Mouse (Mus musculus) hindbrain, embryonic 12.5 days (tissue): ENCODE data around the gene Pigv. TPM values are rescaled to one million over a fixed set of nuclear protein-coding genes. Genes with fewer than 3 reads are reported as not detected.
A peak's percentile ranks its signal among the peaks of the same experiment; 100 is the strongest.
"Not testable (repeated sequence)": the region's sequence is repeated elsewhere in the genome, so short reads cannot be mapped to it uniquely, and the experiment has no call there.

Experiments used
- ATAC-seq: fragments of 200-750 bp; cut with Nextera tagmentation; 2 replicates; pipeline ENCODE4 v1.8.0; 2017; ENCODE audit warnings: moderate TSS enrichment; ENCODE audit not compliant: low FRiP score
- H3K27ac ChIP-seq: fragments of 300-500 bp; sonication (generic); 2 replicates; pipeline ENCODE4 v1.5.1; 2016; ENCODE audit warnings: mild to moderate bottlenecking
- H3K27me3 ChIP-seq: fragments of 300-500 bp; sonication (generic); 2 replicates; pipeline ENCODE4 v1.6.1; 2016; ENCODE audit warnings: mild to moderate bottlenecking
- H3K36me3 ChIP-seq: fragments of 300-500 bp; sonication (generic); 2 replicates; pipeline ENCODE4 v1.6.1; 2016; ENCODE audit warnings: mild to moderate bottlenecking
- H3K4me1 ChIP-seq: fragments of 300-500 bp; sonication (generic); 2 replicates; pipeline ENCODE4 v1.6.1; 2016
- H3K4me2 ChIP-seq: fragments of 300-500 bp; sonication (generic); replicated peaks from 2 replicates; pipeline ENCODE4 v1.6.1; 2016; ENCODE audit warnings: mild to moderate bottlenecking
- H3K4me3 ChIP-seq: fragments of 300-500 bp; sonication (generic); 2 replicates; pipeline ENCODE4 v1.5.1; 2016; ENCODE audit warnings: mild to moderate bottlenecking
- H3K9ac ChIP-seq: fragments of 300-500 bp; sonication (generic); 2 replicates; pipeline ENCODE4 v1.6.1; 2016; ENCODE audit warnings: mild to moderate bottlenecking, moderate library complexity
- H3K9me3 ChIP-seq: fragments of 300-500 bp; sonication (generic); replicated peaks from 2 replicates; pipeline ENCODE4 v1.6.1; 2016; ENCODE audit warnings: mild to moderate bottlenecking
- WGBS: fragments of 180-500 bp; shearing (Covaris S2); methylation state at CpG from one replicate; pipeline ENCODE4 v1.1.7; 2016; 5-methylcytosine and 5-hydroxymethylcytosine counted together
- polyA plus RNA-seq: library from polyadenylated mRNA; unstranded; fragments of >200 nt; fragmentation: Nextera tagmentation; extraction: Ambion mirVana; gene quantifications from 2 replicates; pipeline ENCODE4 v1.2.1, GENCODE M21; 2016

Pigv gene
- polyA plus RNA-seq, 1 experiment from 2014 or later = 18.6 TPM

DNA sequence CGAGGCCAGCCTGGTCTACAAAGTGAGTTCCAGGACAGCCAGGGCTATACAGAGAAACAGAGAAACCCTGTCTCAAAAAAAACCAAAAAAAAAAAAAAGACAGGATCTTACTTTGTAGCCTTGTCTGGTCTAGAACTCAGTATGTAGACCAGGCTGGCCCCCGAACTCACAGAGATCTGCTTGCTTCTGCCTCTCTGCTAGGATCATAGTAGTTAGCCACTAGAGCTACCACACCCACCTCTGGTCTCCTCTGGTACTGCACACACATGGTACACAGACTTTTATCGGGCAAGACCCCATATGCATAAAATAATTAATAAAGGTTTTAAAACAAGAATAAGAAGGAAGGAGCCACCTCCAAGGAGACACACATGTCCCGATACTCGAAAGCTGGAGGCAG is 18.4 kb downstream of the Pigv start:
- H3K9me3 ChIP-seq, H3K36me3 ChIP-seq, H3K27ac ChIP-seq, H3K27me3 ChIP-seq, H3K4me3 ChIP-seq, H3K4me1 ChIP-seq, ATAC-seq, H3K9ac ChIP-seq, H3K4me2 ChIP-seq: not testable (repeated sequence)
- 98% methylated on average over 5 of the region's 5 CpGs for WGBS

DNA sequence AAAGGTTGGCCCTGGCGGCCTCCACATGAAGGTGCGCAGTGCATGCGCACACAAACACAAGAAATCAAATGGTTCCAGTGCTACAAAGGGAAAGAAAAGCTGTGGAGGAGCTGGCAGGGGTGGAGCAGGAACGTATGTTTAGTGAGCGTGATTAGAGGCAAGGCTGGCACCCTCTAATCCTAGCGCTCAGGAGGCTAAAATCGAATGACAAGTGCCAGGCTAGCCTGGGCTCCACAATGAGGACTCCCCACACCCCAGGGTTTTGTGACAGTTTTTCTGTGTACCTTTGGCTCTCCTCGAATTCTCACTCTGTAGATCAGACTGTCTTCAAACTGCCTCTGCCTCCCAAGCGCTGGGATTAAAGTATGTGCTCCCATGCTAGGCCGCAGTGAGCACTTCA is 19.7 kb downstream of the Pigv start:
- no peak overlapping the region for H3K9ac ChIP-seq
- H3K4me3 ChIP-seq = no peak overlapping the region
- WGBS = 80% methylated on average over 10 of the region's 10 CpGs
- no peak overlapping the region for H3K4me2 ChIP-seq
- H3K27ac ChIP-seq = no peak overlapping the region
- no peaks in the 10 kb centered on the region for H3K9me3 ChIP-seq
- H3K27me3 ChIP-seq = no peaks in the 10 kb centered on the region
- H3K36me3 ChIP-seq = no peaks in the 10 kb centered on the region
- no peaks in the 10 kb centered on the region for H3K4me1 ChIP-seq
- no peak for ATAC-seq

DNA sequence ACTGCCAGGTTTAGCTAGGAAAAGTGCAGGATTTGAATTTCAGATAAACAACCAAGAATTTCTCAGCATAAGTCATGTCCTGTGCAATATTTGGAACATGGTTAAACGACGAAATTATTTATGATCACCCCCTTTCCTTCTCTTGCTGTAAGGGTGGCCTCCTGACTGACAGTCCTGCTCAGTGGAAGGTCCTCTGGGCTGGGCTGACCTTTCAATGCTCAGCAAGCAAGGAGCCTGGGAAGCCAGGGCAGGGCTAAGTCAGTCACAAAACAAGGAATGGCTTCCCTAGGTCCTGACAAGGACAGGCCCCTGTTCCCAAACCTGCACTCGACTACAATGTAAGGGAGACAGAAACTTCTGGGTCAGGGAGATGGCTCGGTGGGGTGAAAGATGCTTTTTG is 20.5 kb downstream of the Pigv start:
- no peak overlapping the region for H3K27ac ChIP-seq
- H3K36me3 ChIP-seq = no peaks in the 10 kb centered on the region
- H3K4me3 ChIP-seq = no peak overlapping the region
- no peak overlapping the region for H3K4me2 ChIP-seq
- no peaks in the 10 kb centered on the region for H3K27me3 ChIP-seq
- H3K9me3 ChIP-seq = no peaks in the 10 kb centered on the region
- 62% methylated on average over 4 of the region's 4 CpGs for WGBS
- H3K9ac ChIP-seq = no peak overlapping the region
- ATAC-seq = no peak
- H3K4me1 ChIP-seq = no peaks in the 10 kb centered on the region

DNA sequence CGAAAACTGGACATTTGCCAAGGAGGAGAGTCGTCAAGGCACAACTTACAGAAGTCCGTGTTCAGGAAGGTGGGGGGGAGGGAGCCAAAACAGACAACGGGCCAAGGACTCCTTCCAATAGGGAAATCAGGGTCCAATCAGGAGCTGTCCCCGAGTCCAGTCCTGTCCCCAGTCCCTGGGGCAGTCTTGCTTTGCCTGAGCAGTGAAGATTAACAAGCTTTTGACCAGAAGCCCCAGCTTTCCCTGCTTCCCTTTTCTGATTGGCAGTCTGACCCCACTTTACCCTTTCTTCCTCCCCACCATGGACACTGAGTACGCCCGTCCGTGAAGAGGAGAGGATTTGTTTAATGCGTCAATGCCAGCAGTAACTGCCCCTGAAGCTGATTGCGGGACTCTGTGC is 21.0 kb downstream of the Pigv start:
- Histone ChIP-seq H3K27me3 (no peaks in the 10 kb centered on the region), H3K36me3 (no peaks in the 10 kb centered on the region), H3K4me1 (no peaks in the 10 kb centered on the region), H3K9ac (no peak overlapping the region), H3K27ac (no peak overlapping the region), H3K4me2 (no peak overlapping the region), H3K9me3 (no peaks in the 10 kb centered on the region), H3K4me3 (no peak overlapping the region)
- 57% methylated on average over 10 of the region's 10 CpGs for WGBS
- no peak for ATAC-seq

DNA sequence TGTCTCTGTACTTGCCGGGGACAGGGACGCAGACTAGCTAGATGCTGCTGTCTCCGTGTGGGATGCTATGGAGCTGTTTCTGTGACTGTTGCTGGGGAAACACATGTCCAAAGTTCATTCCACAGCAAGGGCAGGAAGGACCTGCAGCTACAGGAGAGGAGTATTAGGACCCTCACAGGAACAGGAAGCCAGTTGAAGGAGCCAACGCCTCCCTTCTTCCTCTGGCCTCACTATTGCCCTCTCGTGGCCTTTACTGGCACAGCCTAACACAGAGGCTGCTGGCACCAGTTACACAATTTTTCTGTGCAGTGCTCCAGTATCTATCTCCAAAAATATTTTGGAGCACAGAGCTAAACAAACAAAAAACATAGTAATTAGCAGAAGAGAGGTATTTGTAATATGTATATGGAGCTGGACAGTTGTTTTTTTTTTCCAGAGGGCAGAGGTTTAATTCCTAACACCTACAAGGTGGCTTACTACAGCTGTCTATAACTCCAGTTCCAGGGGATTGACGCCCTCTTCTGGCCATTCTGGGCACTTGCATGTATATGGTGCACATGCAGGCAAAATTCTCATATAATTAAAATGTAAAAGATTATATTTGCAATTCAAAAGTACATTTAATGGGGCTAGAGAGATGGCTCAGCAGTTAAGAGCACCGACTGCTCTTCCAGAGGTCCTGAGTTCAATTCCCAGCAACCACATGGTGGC is 22.3 kb downstream of the Pigv start, which contains the start of gene Zdhhc18:
TSS of gene Zdhhc18 (minus strand) at position 166 of the 711 bp plus-strand sequence.
- peak within 1 kb of the TSS; percentile 6; the same call in 1 of the 2 replicates for H3K4me3 ChIP-seq

DNA sequence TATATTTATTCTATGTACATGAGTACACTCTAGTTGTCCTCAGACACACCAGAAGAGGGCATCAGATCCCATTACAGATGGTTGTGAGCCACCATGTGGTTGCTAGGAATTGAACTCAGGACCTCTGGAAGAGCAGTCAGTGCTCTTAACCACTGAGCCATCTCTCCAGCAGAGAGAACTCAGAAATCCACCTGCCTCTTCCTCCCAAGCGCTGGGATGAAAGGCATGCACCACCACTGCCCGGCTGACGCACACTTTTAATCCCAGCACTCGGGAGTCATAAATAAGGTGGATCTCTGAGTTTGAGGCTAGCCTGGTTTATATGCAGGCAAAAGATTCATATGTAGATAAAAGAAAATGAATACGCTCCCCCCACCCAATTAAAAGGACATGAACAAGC is 23.0 kb downstream of the Pigv start:
- Histone ChIP-seq H3K4me3 (peak overlapping the region; percentile 6; the same call in 1 of the 2 replicates), H3K4me2 (peak overlapping the region; percentile 29)
- H3K9ac ChIP-seq, ATAC-seq, H3K36me3 ChIP-seq, H3K27me3 ChIP-seq, H3K27ac ChIP-seq, H3K4me1 ChIP-seq, H3K9me3 ChIP-seq: not testable (repeated sequence)
- WGBS = 89% methylated on average over 5 of the region's 5 CpGs

More for the DNA sequence above, 22.3 kb downstream of the Pigv start, which contains the start of gene Zdhhc18:
- Histone ChIP-seq H3K9me3 (peaks cover 4% of the 10 kb centered on the region; the same call in 1 of the 2 replicates), H3K36me3 (no peaks in the 10 kb centered on the region), H3K4me1 (no peaks in the 10 kb centered on the region), H3K4me2 (peak within 1 kb of the TSS; percentile 29), H3K9ac (no peak within 1 kb of the TSS), H3K27me3 (no peaks in the 10 kb centered on the region), H3K27ac (no peak within 1 kb of the TSS)
- no peak for ATAC-seq
- WGBS = 42% methylated on average over 7 of the region's 7 CpGs

DNA sequence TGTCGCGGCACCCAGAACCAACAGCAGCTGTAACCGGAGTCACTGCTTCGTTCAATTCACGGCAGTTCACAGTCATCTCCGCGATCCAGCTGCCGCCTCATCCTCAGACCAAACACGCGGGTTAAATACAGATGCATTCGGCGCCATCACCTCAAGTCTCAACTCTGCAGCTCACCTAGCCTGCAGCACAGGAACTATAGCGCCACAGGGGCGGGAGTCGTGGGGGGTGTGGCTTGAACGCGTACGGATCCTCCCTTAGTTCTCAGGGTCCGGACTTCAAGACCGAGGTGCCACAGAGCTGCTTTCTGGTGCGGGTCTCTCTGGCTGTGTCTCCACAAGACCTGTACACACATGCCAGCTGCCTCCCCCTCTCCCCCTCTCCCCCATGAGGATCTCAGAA is 26.8 kb downstream of the Pigv start:
- Histone ChIP-seq H3K27ac (no peak overlapping the region), H3K4me1 (no peaks in the 10 kb centered on the region), H3K4me2 (no peak overlapping the region), H3K4me3 (no peak overlapping the region), H3K9me3 (peaks cover 11% of the 10 kb centered on the region), H3K27me3 (no peaks in the 10 kb centered on the region), H3K36me3 (no peaks in the 10 kb centered on the region), H3K9ac (no peak overlapping the region)
- ATAC-seq = no peak
- 44% methylated on average over 21 of the region's 21 CpGs for WGBS

DNA sequence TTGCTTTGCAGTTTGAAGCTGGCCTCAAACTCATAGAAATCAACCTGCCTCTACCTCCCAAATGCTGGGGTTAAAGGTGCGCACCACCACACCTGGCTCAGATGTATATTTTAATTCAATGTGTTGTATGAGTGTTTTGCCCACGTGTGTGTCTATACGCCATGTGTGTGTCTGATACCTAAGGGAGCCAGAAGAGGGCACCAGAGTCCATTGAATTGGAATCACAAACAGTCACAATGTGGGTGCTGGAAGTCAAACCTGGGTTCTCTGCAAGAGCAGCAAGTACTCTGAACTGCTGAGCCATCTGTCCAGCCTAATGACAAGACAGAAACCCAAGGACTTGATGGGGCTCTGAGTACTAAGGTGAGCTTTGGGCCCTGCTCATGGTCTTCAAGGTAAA is 27.3 kb downstream of the Pigv start:
- WGBS = 89% methylated on average over 3 of the region's 3 CpGs
- H3K36me3 ChIP-seq = no peaks in the 10 kb centered on the region
- H3K9ac ChIP-seq = no peak overlapping the region
- H3K4me3 ChIP-seq = no peak overlapping the region
- no peak overlapping the region for H3K27ac ChIP-seq
- no peak overlapping the region for H3K4me2 ChIP-seq
- no peak for ATAC-seq
- H3K27me3 ChIP-seq = no peaks in the 10 kb centered on the region
- H3K9me3 ChIP-seq = peaks cover 11% of the 10 kb centered on the region
- H3K4me1 ChIP-seq = no peaks in the 10 kb centered on the region

DNA sequence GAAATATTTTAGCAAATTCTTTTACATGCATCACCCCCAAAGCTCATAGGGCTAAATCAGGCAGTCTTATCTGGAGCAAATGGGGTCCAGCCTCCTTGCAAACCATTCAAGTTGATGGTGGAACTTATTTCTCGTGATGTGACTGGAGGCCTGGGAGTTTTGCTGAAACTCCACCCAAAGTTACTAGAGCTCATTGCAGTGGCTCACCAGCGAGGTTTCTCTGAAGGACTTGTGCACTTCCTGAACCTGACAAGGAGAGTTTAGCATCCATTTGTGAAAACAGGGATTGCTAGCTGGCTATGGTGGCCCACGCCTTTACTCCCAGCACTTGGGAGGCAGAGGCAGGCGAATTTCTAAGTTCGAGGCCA is 38.4 kb downstream of the Pigv start:
- no peak overlapping the region for H3K4me3 ChIP-seq

DNA sequence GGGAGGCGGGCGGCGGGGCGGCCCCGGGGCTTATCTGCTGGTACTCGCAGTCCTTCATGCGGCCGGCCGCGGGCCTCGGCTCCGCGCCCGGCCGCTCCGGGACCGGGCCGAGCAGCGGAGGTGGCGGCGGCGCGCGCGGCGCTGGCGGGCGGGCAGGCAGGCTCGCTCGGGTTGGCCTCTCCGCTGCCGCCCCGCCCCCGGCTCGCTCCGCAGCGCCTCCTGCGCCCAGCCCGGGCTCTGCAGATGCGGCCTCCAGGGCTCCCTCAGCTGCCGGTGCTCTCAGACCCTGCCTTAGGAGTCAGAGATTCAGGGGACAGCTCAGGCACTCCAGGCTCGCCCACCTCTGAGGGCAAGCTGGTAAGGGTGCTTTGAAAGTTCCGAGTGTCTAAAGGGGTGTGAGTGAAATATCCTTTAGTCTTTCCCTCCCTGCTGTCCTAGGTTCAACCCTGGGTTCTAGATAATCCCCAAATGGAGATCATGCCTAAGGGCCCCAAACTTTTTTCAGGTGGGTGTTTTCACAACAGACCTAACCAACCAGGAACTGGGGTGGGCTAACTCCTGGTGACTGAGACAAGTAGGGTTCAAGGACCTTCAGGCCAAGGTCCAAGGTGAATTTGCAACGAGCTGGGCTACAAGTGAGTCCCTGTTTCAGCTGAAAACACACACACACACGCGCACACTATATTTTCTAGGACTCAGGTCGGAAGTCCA is 39.0 kb downstream of the Pigv start:
- Histone ChIP-seq H3K9ac (peak overlapping the region; percentile 91), H3K4me3 (peak overlapping the region; percentile 85), H3K27me3 (no peaks in the 10 kb centered on the region), H3K27ac (peak overlapping the region; percentile 76), H3K9me3 (no peaks in the 10 kb centered on the region), H3K4me2 (peak overlapping the region; percentile 74), H3K4me1 (peaks cover 19% of the 10 kb centered on the region), H3K36me3 (no peaks in the 10 kb centered on the region)
- peak; percentile 82 for ATAC-seq
- WGBS = 11% methylated on average over 32 of the region's 47 CpGs

More for the DNA sequence above, 38.4 kb downstream of the Pigv start:
- Histone ChIP-seq H3K9me3 (no peaks in the 10 kb centered on the region), H3K27me3 (no peaks in the 10 kb centered on the region), H3K36me3 (no peaks in the 10 kb centered on the region), H3K9ac (no peak overlapping the region), H3K4me2 (no peak overlapping the region), H3K4me1 (peaks cover 19% of the 10 kb centered on the region), H3K27ac (no peak overlapping the region)
- ATAC-seq = no peak
- WGBS = 81% methylated on average over 5 of the region's 5 CpGs

DNA sequence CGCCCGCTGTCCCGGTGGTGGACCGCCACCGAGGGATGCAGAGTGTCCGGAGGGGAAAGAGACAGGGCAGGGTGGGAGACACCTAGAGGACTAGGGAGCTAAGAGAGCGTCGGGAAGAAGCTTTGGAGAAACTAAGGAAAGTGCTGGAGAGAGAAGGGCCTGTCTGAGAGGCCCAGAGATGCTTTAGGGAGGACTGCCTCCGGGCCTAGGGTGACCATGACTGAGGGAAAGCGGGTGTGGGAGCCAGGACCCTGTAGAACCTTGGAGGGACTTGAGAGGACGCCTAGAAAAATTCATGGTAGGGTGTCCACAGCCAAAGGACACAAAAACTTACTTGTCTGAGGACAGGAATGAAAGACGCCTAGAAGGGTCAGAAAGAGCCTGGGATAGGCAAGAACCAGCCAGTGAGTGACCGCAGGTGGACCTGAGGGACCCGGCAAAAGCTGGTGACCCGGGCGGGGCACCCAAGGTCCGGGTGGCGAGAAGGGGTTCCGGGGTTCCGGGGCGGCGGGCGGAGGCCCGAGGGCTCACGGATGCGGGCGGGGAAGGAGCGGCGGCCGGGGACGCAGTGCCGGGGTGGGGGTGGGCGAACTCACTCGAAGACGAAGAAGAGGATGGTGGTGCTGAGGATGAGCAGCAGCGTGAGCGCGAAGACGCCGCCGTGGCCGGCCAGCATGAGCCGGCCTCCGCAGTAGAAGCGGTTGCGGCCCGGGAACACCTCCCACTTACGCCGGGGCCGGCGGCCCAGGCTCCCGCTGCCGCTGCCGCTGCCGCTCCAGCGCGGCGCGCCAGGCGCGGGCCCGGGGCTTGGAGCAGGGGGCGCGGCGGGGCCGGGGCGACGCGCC is 39.7 kb downstream of the Pigv start:
- Histone ChIP-seq H3K9ac (peak overlapping the region; percentile 91), H3K27me3 (no peaks in the 10 kb centered on the region), H3K4me2 (peak overlapping the region; percentile 74), H3K27ac (peak overlapping the region; percentile 76), H3K36me3 (no peaks in the 10 kb centered on the region), H3K4me1 (peaks cover 19% of the 10 kb centered on the region), H3K4me3 (peak overlapping the region; percentile 85), H3K9me3 (no peaks in the 10 kb centered on the region)
- peak; percentile 75 for ATAC-seq
- WGBS = 2% methylated on average over 57 of the region's 69 CpGs

DNA sequence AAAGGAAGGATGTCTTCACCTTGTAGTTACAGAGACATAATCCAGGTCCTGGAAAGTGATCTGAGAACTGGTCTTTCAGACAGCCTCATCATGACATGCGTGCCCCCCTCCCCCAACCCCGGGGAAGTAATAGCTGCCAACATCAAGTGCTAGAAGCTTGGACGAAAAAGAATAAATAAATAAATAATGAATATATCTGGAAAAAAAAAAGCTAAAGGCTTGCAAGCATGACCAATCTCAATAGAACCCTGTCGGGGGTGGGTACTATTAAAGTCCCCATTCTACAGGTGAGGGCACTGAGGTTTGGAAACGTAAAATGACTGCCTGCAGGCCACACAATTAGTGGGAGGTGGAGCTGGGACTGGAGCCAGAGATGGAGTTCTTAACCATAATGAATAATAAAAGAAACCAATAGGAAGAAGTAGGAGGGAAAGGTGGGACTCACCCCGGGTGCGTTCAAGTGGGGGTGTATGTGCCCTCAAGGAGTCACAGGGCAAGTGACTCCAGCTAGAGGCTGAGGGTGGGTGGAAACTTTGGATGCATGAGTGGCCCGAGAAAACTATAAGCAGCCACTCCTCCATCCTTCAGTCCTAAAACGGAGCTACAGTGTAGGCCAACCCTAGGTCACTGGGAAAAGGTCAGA is 40.6 kb downstream of the Pigv start:
- Histone ChIP-seq H3K27ac (no peak overlapping the region), H3K4me3 (peak overlapping the region; percentile 85), H3K9me3 (no peaks in the 10 kb centered on the region), H3K4me1 (peaks cover 19% of the 10 kb centered on the region), H3K4me2 (peak overlapping the region; percentile 74), H3K9ac (peak overlapping the region; percentile 91), H3K27me3 (no peaks in the 10 kb centered on the region), H3K36me3 (0 out of 2 replicates have a peak, but pooled peaks cover 2% of the 10 kb centered on the region)
- 45% methylated on average over 9 of the region's 9 CpGs for WGBS
- no peak for ATAC-seq
